Mouse (Mus musculus) yolk sac, embryonic 10.5 days (tissue): ENCODE results near the gene Dcun1d4.
A peak's percentile ranks its signal among the peaks of the same experiment; 100 is the strongest.

Source experiments
- DNase-seq: peaks from one replicate; pipeline ENCODE4 v3.0.0-alpha.2; 2017; ENCODE audit warnings: low spot score

Gene Dcun1d4

DNA sequence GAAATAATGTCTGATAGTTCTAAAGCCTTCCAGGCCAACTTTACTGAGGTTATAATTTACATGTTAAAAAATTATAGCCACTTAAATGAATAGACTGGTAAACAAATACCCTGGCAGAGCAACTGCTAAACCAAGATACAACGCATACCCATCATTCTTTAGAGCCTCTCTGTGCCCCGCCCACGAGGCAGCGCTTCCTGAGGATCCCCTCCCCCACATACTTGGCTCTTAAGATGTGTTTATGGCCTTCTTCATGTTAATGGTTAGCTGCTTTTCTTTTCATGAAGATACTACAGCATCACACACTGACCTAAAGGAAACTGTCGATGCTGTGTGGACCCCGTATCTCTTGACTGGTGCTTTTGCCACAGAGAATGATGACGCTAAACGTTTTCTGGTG is 17.8 kb downstream of the Dcun1d4 start:
- no peak for DNase-seq

DNA sequence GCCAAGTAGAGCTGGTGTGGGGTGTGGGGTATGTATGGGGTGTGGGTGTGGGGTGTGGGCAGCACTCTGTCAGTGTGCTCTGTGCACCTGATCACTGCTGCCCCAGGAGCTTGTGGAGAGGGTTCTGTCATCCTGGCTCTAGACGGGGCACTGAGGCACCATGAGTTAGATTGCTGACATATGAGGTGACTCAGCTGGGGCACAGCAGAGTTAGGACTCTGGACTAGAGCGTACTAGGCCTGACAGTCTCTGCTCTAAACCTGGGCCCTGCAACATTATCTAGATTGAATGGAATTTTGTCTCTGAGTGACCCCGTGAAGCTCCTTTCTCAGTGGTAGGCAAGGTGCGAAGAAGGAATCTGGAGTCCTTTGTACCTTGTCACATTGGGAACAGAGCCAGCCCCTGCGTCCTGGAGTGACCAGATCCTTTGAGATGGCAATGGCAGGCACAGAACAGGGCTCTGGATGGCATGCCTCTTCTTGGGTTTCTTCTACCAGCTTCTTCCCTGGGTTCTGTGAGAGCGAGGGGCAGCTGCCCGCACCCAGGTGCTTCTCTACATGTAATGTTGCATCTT is 20.2 kb downstream of the Dcun1d4 start:
- DNase-seq: peak; percentile 77

DNA sequence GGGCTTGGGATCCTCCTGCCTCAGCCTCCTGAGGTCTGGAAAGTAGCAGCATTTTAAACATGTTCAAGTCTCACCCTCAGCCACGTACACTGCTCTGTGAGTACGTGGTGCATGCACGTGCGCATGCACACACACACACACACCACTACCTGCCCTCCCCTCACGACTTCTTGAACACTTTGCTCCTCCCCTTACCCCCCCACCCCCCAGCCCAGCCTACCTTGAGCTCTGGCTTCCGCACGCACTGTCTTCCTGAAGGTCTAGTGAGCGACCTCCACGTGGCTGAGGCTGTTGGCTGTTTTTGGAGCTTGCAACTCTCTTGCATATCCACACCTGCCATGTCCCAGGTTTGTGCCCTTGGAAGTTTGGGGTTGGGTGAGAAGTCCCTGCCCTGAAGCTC is 21.6 kb downstream of the Dcun1d4 start:
- DNase-seq: peak; percentile 70

DNA sequence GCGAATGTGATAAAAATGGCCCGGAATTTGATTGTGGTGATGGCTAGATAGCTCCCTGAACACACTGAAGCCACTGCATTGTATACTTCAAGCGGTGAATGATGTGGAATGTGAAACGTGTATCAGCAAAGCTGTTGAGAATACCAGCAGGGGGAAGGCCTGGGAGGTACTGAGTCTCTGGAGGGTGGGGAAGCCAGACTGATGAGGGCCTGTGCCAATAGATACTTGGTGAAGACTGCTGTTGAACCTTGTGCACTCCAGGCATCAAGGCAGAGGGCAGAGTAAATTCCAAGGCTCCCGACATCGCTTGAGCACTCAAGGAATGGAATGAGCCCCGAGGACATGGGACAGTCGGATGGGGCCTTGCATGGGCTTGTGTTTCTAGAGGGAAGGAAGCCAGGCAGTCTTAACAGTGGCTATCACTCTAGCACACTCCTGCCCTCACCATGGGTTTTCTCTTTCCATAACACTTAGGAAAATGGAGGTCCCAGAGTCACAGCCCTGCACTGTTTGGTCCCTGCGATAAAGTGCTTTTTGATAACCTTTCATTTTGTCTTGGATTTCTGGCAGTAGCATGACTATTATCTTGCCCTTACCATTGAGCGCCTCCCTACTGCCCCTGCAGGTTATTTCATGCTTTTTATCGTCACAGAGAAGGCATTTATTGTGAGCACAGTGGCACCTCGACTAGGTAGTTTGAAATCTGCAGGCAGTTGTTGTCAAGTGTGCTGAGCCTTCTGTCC is 22.4 kb downstream of the Dcun1d4 start:
- DNase-seq: no peak

DNA sequence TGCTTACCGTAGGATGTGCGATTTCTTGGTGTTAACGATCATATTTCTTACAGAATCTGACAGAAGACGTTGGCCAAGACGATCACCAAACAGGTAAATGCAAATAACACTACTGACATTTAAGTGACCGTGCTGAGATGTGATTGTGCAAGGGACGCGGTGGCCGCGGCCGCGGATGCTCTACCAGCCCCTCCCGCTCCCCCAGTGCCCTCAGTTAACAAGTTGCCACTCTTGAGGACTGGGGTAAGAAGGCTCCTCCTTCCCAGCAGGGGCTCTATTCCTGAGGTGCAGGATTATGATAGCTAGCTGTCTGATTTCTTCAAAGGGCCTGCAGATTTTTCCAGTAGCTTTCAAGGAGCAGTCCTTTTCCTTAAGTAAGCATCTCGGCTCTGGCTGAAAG is 30.3 kb downstream of the Dcun1d4 start:
- DNase-seq: no peak

DNA sequence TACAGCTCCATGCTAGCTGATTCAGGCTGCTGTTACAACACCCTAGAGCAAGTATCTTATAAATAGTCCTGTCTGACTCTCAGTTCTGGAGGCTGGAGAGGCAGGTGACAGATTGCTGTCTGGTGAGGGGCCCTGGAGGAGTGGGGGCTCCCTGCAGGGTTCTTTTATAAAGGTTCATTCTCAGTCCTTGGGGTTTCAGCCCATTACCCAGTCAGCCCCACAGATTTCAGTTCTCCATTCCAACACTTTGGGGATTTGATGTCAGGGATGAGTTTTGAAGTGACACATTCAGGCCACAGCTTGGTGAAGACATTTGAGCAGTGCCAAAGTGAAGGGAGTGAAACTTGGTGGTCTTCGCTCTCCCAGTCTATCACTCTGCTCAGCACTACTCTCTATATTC is 31.4 kb downstream of the Dcun1d4 start:
- DNase-seq: no peak

DNA sequence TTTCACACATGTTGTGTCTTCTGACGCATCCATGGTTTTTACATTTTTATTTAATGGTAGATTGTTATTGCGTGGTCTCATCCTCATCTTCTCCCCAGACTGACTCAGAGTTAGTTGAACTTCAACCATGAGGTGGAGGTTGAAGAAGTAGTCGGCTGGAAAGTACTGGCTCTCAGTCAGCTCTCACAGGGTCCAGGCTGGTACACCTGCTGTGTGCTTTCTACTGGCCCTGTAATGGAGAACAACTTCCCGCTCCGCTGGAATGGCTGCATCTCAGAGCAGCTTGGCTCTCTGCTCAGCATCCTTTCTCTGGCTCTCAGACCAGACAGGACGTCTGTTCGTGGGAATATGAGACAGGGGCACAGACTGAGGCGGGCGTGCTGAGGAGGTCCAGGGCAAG is 31.9 kb downstream of the Dcun1d4 start:
- no peak for DNase-seq

DNA sequence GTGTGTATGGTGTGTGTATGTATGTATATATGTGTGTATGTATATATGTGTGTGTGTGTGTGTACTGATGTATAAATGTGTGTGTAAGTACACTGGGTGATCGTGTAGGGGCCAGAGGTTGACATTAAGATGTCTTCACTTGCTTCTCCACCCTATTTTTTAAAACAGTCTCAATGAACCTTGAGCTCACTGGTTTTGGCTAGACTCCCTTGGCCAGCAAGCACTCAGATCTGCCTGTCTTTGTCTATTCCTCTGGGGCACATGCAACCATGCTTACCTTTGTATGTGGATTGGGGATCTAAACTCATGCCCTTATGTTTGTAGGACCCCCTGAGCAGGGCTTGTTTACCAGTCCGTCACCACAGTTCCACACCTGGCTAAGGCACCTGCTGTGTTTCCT is 33.4 kb downstream of the Dcun1d4 start:
- no peak for DNase-seq

DNA sequence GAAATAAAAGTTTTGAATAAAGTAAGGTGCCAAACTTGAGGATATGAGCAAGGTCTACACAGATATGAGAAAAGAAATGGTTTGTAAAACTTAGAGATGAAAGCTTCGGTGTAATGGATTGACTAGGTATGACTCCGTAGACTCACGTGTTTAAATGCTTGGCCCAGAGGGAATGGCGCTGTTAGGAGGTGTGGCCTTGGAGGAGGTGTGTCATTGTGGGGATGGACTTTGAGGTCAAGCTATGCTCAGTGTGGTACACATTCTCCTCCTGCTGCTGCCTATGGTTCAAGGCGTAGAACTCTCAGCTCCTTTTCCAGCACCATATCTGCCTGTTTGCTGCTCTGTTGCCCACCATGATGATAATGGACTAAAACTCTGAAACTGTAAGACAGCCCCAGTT is 36.5 kb downstream of the Dcun1d4 start:
- DNase-seq: peak; percentile 59

DNA sequence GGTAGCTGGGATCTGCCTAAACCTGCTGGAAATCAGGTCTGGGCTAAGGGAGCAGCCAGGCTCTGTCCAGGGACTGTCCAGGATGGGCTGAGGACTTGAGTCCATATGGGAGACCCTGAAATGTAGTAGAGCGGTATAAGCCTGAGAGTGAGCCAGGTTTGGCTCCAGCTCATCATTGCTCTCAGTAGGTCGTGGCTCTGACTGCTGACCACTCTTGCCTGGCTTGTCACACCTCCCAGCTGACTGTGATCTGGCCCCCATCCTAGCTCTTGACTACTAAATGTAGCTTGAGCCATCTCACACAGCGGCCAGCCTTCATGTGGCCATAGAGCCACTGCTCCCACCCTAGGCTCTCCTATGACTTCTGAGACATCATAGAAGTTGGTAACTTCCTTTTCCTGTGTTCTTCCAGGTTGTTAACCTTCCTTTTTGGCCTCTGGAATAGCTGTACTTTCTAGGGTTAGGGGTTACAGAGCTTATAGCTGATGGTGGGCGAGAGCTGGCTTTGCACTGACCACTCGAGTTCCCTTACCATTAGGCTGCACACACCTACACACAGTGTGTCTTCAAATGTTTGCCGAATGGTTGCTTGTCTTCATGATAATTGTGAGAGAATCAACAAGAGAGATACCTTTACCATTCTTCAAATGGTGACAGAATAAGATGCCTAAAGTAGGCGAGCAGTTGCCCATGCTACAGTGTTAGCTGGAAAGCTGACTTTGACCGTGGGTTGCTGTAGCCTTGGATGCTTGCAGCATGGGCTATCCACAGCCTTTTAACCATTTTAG is 37.8 kb downstream of the Dcun1d4 start:
- DNase-seq: no peak

DNA sequence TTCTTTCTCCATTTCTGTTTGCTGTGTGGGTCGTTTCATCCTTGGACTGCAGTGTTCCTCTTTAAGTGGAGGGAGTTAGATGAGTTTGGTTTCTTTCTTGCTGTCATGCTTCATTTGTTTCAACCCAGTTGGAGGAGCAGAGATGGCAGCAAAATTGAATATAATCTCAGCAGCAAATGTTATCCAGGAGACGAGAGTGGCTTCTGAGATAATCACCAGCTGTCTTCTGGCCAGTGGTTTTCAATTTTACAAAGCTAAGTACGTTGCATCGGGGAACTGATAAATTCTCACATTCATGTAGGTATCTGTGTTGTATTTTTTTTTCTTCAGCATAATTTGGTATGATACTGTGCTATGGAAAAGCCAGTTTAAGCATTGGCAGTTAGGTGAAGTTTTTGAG is 40.0 kb downstream of the Dcun1d4 start:
- DNase-seq: no peak

DNA sequence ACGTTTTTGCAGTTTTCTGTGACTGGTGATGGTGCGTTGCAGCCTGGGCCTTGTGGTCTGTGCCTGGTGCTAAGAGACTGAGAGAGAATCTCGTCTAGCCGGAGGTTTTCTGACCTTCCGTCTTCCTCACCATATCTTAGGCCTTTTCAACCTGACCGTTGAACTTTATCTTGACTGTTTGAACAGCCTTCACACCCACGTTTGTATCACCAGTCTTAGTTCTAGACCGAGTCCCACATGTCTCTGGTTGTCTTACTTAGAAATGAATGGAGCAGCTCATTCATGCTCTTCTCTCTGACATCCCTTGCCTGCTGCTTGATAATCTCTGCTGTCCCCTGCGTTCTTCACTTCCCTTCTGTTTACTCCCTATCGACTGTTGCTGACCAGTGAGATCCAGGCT is 42.4 kb downstream of the Dcun1d4 start:
- DNase-seq: no peak

DNA sequence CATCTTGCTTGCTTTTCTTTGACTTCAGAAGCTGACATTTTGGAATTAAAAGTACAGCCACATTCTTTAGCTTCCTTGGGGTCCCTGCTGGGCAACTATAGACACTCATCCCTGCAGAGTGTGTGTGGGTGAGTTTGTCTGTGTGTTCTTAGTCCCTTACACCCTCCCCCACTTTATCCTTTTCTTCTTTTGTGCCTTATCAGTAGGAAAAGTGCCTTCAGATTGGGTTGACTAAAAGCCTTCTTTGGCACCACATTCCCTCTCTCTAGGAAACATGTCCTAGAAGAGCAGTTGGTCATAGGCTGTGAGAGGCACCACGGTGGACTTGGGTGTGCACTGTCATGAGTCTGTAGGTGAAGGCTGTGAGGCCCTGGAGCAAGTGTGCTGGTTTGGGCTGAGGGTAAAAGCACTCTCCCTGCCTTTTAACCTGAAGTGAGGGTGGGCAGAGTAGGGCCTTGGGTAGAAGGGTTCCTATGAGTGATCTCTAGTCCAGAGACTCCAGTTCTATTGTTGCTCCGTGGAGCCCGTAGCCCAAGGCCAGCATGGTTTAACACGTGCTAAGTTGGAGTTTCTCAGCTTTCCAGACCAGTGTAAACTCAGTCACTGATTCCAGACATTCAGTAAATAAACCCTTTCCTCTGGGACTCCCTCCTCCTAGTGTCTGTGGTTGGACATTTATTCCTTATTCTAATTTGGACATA is 43.6 kb downstream of the Dcun1d4 start:
- DNase-seq: no peak

DNA sequence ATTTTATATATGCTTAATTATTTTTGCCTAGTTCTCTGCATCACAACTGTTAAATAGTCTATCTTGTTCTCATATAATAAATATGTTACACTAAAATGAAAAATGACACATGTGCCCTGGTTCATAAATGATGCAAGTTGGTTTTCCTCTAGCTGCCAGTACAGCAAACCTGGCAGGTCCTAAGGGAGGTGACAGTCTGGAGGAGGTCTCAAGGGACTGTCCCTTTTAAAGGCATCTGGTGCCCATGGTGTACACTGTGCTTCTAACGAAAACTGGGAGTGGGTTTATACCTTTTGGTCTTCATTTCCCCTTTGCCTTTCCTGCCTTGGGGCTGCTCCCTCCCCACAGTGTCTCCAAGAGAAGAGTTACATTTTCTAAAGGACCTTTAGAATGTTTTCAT is 51.4 kb downstream of the Dcun1d4 start:
- no peak for DNase-seq

DNA sequence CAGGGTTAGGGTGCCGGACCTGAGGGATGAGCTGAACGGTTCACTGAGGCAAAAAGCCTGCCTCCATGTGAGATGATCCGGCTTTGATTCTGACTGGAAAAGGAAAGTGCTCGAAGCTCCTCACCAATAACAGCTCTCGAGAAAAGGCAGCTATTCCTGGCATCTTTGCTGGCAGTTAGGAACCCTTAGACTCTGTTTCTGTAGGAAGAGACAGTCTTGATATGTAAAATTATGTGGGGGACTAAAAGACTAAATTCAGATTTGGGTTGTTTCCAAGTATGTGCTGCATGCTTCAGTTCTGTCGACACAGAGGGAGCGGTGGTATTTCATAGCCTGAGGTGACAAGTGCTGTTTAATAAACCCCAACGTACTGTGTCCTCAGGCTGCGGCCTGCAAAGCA is 52.1 kb downstream of the Dcun1d4 start:
- DNase-seq: no peak

DNA sequence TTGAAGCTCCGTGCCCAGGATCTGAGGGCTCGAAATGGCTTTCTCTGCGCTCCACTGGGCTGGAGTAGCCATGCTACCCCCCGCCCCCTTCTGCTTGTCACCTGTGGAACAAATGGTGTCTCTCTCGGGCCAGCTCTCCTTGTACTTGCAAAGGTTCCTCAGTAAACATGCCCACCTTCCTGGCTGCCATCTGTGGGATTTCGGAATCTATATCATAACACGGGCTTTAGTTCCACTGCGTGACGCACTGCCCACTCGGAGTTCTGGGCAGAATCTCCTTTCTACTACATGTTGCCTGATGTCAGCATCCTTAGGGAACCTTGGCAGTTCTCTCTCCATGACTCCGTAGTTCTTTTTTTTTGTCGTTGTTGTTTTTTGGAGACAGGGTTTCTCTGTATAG is 56.9 kb downstream of the Dcun1d4 start:
- DNase-seq: no peak

DNA sequence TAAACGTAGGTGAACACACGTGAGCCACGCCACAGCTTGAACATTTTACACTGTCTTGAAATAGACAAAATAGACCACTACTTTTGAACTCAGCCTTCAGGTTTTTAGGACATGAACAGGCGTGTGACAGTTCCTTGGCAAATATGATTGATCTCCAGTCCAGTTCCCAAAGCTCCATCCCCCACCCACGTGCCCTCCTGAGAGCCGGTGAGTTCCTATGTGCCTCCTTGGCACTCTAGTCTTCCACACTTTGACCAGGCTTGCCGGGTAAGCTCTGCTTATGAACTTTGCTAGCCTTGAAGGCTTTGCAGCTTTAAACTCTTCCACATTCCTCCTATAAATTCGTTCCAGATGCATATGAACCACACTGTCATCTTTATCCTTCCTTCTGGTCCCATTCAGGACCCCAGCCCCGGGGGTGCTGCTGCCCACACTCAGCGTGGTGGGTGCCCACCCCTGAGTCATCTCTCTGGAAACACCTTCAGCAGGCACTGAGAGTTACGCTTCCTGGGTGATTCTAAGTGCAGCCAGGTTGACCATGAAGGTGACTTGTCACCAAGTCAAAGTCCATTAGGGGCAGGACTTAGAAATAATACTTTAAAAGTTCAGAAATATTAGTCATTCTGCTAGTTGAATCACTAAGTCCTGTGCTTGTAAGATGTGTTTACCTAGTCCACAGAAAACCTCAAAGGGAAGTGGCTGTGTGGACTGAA is 57.9 kb downstream of the Dcun1d4 start:
- no peak for DNase-seq

DNA sequence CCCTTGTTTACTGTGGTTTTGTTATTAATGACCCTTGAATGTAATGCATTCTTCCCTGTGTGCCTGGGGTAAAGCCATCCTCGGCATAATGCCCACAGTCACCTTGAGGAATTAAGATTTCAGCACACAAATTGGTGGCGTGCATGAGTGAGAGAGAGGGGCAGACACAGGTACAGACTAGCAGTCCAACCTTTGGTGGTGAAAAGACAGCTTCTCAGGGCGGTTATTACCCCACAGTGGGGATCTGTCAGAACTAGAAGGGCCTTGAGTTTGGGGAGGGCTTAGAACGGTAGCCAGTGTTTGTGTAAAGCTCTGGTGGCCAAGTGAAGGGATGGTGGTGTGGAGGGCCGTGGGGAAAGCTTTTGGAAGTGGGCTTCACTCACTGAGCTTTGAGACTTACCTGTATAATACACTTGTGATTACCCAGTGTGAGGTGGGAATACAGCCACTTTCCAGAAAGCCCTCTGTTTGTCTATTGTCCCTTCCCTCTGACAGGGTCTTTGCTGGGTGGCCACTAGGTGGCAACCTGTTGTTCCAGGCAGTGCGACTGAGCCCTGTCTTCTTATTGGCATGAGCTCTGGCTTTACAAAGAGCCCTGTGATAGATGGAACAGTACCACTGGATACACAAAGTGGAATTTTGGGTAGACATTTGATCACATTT is 59.2 kb downstream of the Dcun1d4 start:
- DNase-seq: no peak

DNA sequence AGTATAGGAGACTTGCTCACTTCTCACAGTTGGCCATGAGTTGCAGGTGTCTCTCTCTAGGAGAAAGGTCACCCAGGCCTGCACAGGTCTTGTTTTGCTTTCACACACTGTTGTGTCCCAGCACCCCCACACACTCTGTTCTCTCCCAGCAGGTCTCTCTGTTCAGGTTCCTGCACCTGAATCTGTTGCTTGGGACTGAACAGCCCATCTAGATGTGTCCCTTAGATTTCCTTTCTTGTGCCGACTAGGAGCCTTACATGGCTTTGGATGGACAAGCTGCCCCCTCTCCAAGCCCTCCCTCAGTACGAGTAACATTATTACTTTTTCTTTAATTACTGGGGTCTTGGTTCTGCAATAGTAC is 59.7 kb downstream of the Dcun1d4 start:
- no peak for DNase-seq

DNA sequence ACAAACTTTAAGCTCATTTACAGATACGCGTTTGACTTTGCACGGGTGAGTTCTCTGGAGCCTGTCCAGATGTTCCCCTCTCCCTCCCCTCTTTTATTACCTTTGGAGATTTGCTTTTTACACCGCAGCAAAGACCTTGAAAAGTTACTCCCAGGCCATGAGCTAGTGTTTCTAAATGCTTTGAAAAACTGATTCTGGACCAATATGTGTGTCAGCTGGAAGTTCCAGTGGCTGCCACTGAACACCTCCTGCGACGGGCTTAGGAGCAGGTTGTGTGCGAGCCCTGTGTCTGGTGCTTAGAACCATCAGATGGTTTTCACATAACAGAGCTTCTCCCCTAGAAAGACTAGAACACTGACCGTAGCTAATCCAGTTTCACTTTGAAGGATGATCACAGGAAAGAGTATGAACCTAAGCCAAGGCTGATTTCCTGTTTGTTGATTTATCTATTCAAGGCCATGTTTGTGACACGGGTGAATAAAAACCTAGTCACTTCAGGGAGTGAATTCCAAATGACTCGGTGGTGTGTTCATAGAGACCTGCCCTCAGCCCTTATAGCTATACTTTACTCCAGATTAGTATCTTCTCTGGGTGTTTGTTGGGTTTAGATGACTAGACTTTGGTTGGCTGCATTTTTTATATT is 63.4 kb downstream of the Dcun1d4 start:
- no peak for DNase-seq

DNA sequence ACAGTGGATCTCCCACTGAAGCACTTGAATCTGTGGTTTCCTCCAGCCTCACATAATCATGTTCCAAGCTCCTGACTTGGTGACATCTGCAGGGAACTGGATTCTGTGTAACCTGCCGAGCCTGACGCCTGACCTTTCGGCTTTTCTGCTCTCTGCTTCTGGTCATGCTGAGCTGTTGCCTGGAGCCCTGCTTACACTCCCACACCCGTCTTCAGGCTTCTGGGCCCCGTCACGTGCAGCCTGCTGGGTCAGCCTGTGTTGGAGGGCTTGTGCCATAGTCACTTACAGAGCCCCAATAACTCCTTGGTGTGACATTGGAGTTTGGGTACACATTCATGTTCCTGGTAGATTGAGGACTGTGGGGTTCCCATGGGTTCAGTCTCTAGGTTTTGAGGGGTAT is 64.8 kb downstream of the Dcun1d4 start:
- DNase-seq: no peak
